Mouse (Mus musculus): ENCODE measurements around the gene Slc9a1. TPM values are rescaled to one million over a fixed set of nuclear protein-coding genes. Genes with fewer than 3 reads are reported as not detected.

Gene Slc9a1
- polyA plus RNA-seq (2012; rRNA removed), result 5.6 and 6.9 TPM in 2 replicates

GRCm38 (mm10) chr4:133369553-133370297 is at the start of gene Slc9a1:
TSS of gene Slc9a1 (plus strand) at chr4:133369706.

DNA sequence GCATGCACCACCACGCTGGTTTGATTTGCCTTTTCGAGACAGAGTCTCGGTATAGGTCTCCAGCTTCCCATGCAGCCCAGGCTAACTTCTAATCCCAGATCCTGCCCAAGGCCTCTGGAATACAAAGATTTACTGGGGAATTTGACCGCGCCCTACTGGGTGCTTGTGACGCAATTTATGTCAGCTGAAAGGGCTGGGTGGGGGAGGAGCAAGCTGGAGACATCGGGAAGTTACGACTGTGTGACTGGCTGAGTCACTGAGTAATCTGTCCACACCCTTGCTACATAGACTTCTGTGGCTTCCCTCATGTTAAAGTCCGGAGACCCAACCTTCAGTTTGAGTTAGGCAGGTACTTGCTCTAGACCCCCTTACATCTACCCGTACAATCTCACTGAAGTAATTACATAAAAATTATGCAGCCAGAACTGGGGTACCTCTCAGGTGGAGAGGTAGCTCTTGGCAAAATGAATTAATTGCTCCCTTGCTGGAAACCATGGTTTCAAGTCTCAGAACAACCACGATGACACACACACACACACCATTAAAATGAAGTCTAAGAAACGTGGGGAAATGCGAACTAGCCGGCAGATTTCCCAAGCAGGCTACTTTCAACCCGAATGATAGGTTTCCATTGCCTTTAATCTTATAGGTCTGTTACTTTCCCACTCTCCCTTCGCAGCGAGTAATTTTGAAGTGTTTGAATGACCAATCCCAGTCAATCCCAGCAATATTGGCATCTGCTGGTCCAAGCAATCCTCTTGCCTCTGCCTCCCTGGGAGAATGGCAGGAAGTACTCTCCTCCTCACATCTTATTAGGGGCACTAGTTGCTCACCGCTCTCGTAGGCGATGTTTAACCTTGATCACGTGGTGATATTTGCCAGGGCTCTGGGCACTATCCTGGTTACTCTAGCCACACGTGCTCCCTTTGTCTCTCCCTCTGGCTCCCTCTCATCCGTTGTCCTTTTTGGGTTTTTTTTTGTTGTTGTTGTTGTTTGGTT is 15.8 kb upstream of the Slc9a1 start, which contains the start of gene Wdtc1:
Gene Wdtc1, minus strand, starts transcription at position 115 of the 999 bp plus-strand sequence.

Other genes starting within 250 kb of the Slc9a1 start
- 10.2 and 12.9 TPM in 2 replicates for gene Wasf2, start 239.2 kb upstream of the Slc9a1 start, polyA plus RNA-seq (2012; rRNA removed)
- 0.07 TPM in 1 of 2 replicates, not detected in the other for gene Cd164l2, start 157.6 kb upstream of the Slc9a1 start, polyA plus RNA-seq (2012; rRNA removed)
- gene Gpr3, start 157.2 kb upstream of the Slc9a1 start, polyA plus RNA-seq (2012; rRNA removed), result not detected in 2 replicates
- 1.9 and 2.1 TPM in 2 replicates for gene Map3k6, start 128.9 kb upstream of the Slc9a1 start, polyA plus RNA-seq (2012; rRNA removed)
- 0.35 and 0.40 TPM in 2 replicates for gene Sytl1, start 106.6 kb upstream of the Slc9a1 start, polyA plus RNA-seq (2012; rRNA removed)
- 28.7 and 32.3 TPM in 2 replicates for gene Tmem222, start 91.9 kb upstream of the Slc9a1 start, polyA plus RNA-seq (2012; rRNA removed)
- gene Wdtc1, start 16.2 kb upstream of the Slc9a1 start, polyA plus RNA-seq (2012; rRNA removed), result 5.4 and 6.4 TPM in 2 replicates
- gene Tent5b, start 110.4 kb downstream of the Slc9a1 start, polyA plus RNA-seq (2012; rRNA removed), result 0.01 and 0.06 TPM in 2 replicates
- 0.05 and 0.15 TPM in 2 replicates for gene Trnp1, start 128.8 kb downstream of the Slc9a1 start, polyA plus RNA-seq (2012; rRNA removed)
- 0.25 and 0.28 TPM in 2 replicates for gene Kdf1, start 149.3 kb downstream of the Slc9a1 start, polyA plus RNA-seq (2012; rRNA removed)
- gene Nudc, start 176.3 kb downstream of the Slc9a1 start, polyA plus RNA-seq (2012; rRNA removed), result 139 and 147 TPM in 2 replicates
- gene Nr0b2, start 183.7 kb downstream of the Slc9a1 start, polyA plus RNA-seq (2012; rRNA removed), result 0.32 and 0.50 TPM in 2 replicates
- gene Gpatch3, start 205.0 kb downstream of the Slc9a1 start, polyA plus RNA-seq (2012; rRNA removed), result 3.1 and 3.7 TPM in 2 replicates
- 12.7 and 14.3 TPM in 2 replicates for gene Gpn2, start 214.7 kb downstream of the Slc9a1 start, polyA plus RNA-seq (2012; rRNA removed)
- gene Sfn, start 232.5 kb downstream of the Slc9a1 start, polyA plus RNA-seq (2012; rRNA removed), result 0.36 and 0.89 TPM in 2 replicates

All from liver, embryonic 14 days (tissue).